Mouse (Mus musculus): ENCODE results near the gene Cactin.

Cactin gene

GRCm38 (mm10) chr10:81320550-81321347, at the start of gene Cactin:
TSS of gene Cactin (plus strand) at chr10:81321103.
- DNase-seq (ENCODE audit: low read depth, low spot score): peak; percentile 100

- no peak for DNase-seq (ENCODE audit: low read depth, low spot score)
Measured at GRCm38 (mm10) chr10:81272356-81272755, 48.5 kb upstream of the Cactin start.

- DNase-seq (ENCODE audit: low read depth, low spot score): no peak
Measured at GRCm38 (mm10) chr10:81273842-81274241, 47.1 kb upstream of the Cactin start.

- no peak for DNase-seq (ENCODE audit: low read depth, low spot score)
Measured at GRCm38 (mm10) chr10:81277676-81278075, 43.2 kb upstream of the Cactin start.

GRCm38 (mm10) chr10:81279496-81279895, 41.4 kb upstream of the Cactin start:
- no peak for DNase-seq (ENCODE audit: low read depth, low spot score)

- DNase-seq (ENCODE audit: low read depth, low spot score): no peak
Measured at GRCm38 (mm10) chr10:81284189-81284588, 36.7 kb upstream of the Cactin start.

- no peak for DNase-seq (ENCODE audit: low read depth, low spot score)
Measured at GRCm38 (mm10) chr10:81284719-81285118, 36.2 kb upstream of the Cactin start.

- peak; percentile 65 for DNase-seq (ENCODE audit: low read depth, low spot score)
Measured at GRCm38 (mm10) chr10:81285694-81286450, 35.0 kb upstream of the Cactin start.

GRCm38 (mm10) chr10:81286586-81286985, 34.3 kb upstream of the Cactin start:
- no peak for DNase-seq (ENCODE audit: low read depth, low spot score)

- no peak for DNase-seq (ENCODE audit: low read depth, low spot score)
Measured at GRCm38 (mm10) chr10:81287513-81288157, 33.3 kb upstream of the Cactin start.

- DNase-seq (ENCODE audit: low read depth, low spot score): no peak
Measured at GRCm38 (mm10) chr10:81288601-81289000, 32.3 kb upstream of the Cactin start.

GRCm38 (mm10) chr10:81289278-81289677, 31.6 kb upstream of the Cactin start:
- peak; percentile 48 for DNase-seq (ENCODE audit: low read depth, low spot score)

GRCm38 (mm10) chr10:81289811-81290210, 31.1 kb upstream of the Cactin start:
- no peak for DNase-seq (ENCODE audit: low read depth, low spot score)

GRCm38 (mm10) chr10:81290698-81291460, 30.0 kb upstream of the Cactin start:
- DNase-seq (ENCODE audit: low read depth, low spot score): no peak

- no peak for DNase-seq (ENCODE audit: low read depth, low spot score)
Measured at GRCm38 (mm10) chr10:81291511-81292104, 29.3 kb upstream of the Cactin start, which contains the start of gene Tjp3. TSS of gene Tjp3 (minus strand) at chr10:81291581.

- DNase-seq (ENCODE audit: low read depth, low spot score): peak; percentile 100
Measured at GRCm38 (mm10) chr10:81292554-81293333, 28.2 kb upstream of the Cactin start, which contains the start of gene Pip5k1c. TSS of gene Pip5k1c (plus strand) at chr10:81292963.

GRCm38 (mm10) chr10:81293334-81294030, 27.4 kb upstream of the Cactin start:
- DNase-seq (ENCODE audit: low read depth, low spot score): no peak

GRCm38 (mm10) chr10:81294442-81294841, 26.5 kb upstream of the Cactin start:
- no peak for DNase-seq (ENCODE audit: low read depth, low spot score)

GRCm38 (mm10) chr10:81295185-81295584, 25.7 kb upstream of the Cactin start:
- no peak for DNase-seq (ENCODE audit: low read depth, low spot score)

- no peak for DNase-seq (ENCODE audit: low read depth, low spot score)
Measured at GRCm38 (mm10) chr10:81297246-81297645, 23.7 kb upstream of the Cactin start.

Measured in retina, adult 2 months (tissue).